Mouse (Mus musculus): ENCODE results near the gene Ccdc152.
"Not testable (repeated sequence)": the region's sequence is repeated elsewhere in the genome, so short reads cannot be mapped to it uniquely, and the experiment has no call there.

The Ccdc152 gene

GRCm38 (mm10) chr15:3277391-3277790 is 25.9 kb downstream of the Ccdc152 start:
- DNase-seq (ENCODE audit: low spot score in 2 of 2), result no peak

GRCm38 (mm10) chr15:3273191-3273590 is 30.1 kb downstream of the Ccdc152 start:
- no peak for DNase-seq (ENCODE audit: low spot score in 2 of 2)

GRCm38 (mm10) chr15:3271216-3271615 is 32.1 kb downstream of the Ccdc152 start:
- peak in 1 of 2 experiments; percentile 16 for DNase-seq (ENCODE audit: low spot score in 2 of 2)

- DNase-seq (ENCODE audit: low spot score in 2 of 2), result peak; percentile 48 to 63
Observed at GRCm38 (mm10) chr15:3270646-3271077, 32.7 kb downstream of the Ccdc152 start.

GRCm38 (mm10) chr15:3269996-3270645 is 33.2 kb downstream of the Ccdc152 start:
- DNase-seq (ENCODE audit: low spot score in 2 of 2), result peak in 1 of 2 experiments; percentile 22

GRCm38 (mm10) chr15:3269496-3269895 is 33.8 kb downstream of the Ccdc152 start:
- no peak for DNase-seq (ENCODE audit: low spot score in 2 of 2)

GRCm38 (mm10) chr15:3268247-3268646 is 35.1 kb downstream of the Ccdc152 start, which contains the start of gene Selenop:
Gene Selenop (plus strand): TSS chr15:3268547.
- no peak for DNase-seq (ENCODE audit: low spot score in 2 of 2)

GRCm38 (mm10) chr15:3264828-3265227 is 38.5 kb downstream of the Ccdc152 start:
- no peak for DNase-seq (ENCODE audit: low spot score in 2 of 2)

- DNase-seq (ENCODE audit: low spot score in 2 of 2), result no peak
Observed at GRCm38 (mm10) chr15:3264293-3264692, 39.0 kb downstream of the Ccdc152 start.

GRCm38 (mm10) chr15:3262883-3263282 is 40.4 kb downstream of the Ccdc152 start:
- DNase-seq (ENCODE audit: low spot score in 2 of 2), result no peak

GRCm38 (mm10) chr15:3260309-3260708 is 43.0 kb downstream of the Ccdc152 start:
- no peak for DNase-seq (ENCODE audit: low spot score in 2 of 2)

GRCm38 (mm10) chr15:3259025-3259424 is 44.3 kb downstream of the Ccdc152 start:
- no peak for DNase-seq (ENCODE audit: low spot score in 2 of 2)

- no peak for DNase-seq (ENCODE audit: low spot score in 2 of 2)
Observed at GRCm38 (mm10) chr15:3251718-3252067, 51.6 kb downstream of the Ccdc152 start.

GRCm38 (mm10) chr15:3251031-3251717 is 52.2 kb downstream of the Ccdc152 start:
- DNase-seq (ENCODE audit: low spot score in 2 of 2), result no peak

GRCm38 (mm10) chr15:3250620-3251019 is 52.7 kb downstream of the Ccdc152 start:
- DNase-seq (ENCODE audit: low spot score in 2 of 2), result no peak

- DNase-seq (ENCODE audit: low spot score in 2 of 2), result not testable (repeated sequence)
Observed at GRCm38 (mm10) chr15:3245036-3245435, 58.3 kb downstream of the Ccdc152 start.

GRCm38 (mm10) chr15:3237963-3238362 is 65.4 kb downstream of the Ccdc152 start:
- DNase-seq (ENCODE audit: low spot score in 2 of 2), result no peak

- DNase-seq (ENCODE audit: low spot score in 2 of 2), result no peak
Observed at GRCm38 (mm10) chr15:3236338-3236737, 67.0 kb downstream of the Ccdc152 start.

GRCm38 (mm10) chr15:3233837-3234551 is 69.3 kb downstream of the Ccdc152 start:
- DNase-seq (ENCODE audit: low spot score in 2 of 2), result no peak

- DNase-seq (ENCODE audit: low spot score in 2 of 2), result no peak
Observed at GRCm38 (mm10) chr15:3232168-3232835, 71.0 kb downstream of the Ccdc152 start.

- no peak for DNase-seq (ENCODE audit: low spot score in 2 of 2)
Observed at GRCm38 (mm10) chr15:3231004-3231403, 72.3 kb downstream of the Ccdc152 start.
